Mouse (Mus musculus): ENCODE measurements around the gene Bard1.
A peak's percentile ranks its signal among the peaks of the same experiment; 100 is the strongest.

Bard1 gene

GRCm38 (mm10) chr1:71102344-71103173 is at the start of gene Bard1:
Gene Bard1 (minus strand): TSS chr1:71103146.
- peak; percentile 97 for DNase-seq (ENCODE audit: extremely low read depth, insufficient read length, low spot score)

GRCm38 (mm10) chr1:71127171-71127570 is 24.2 kb upstream of the Bard1 start:
- no peak for DNase-seq (ENCODE audit: extremely low read depth, insufficient read length, low spot score)

- no peak for DNase-seq (ENCODE audit: extremely low read depth, insufficient read length, low spot score)
These were observed 15.6 kb upstream of the Bard1 start for GRCm38 (mm10) chr1:71118511-71118910.

GRCm38 (mm10) chr1:71117253-71117652 is 14.3 kb upstream of the Bard1 start:
- no peak for DNase-seq (ENCODE audit: extremely low read depth, insufficient read length, low spot score)

GRCm38 (mm10) chr1:71115781-71116180 is 12.8 kb upstream of the Bard1 start:
- DNase-seq (ENCODE audit: extremely low read depth, insufficient read length, low spot score): no peak

GRCm38 (mm10) chr1:71109858-71110257 is 6.9 kb upstream of the Bard1 start:
- DNase-seq (ENCODE audit: extremely low read depth, insufficient read length, low spot score): no peak

GRCm38 (mm10) chr1:71106127-71106526 is 3.2 kb upstream of the Bard1 start:
- no peak for DNase-seq (ENCODE audit: extremely low read depth, insufficient read length, low spot score)

GRCm38 (mm10) chr1:71105724-71106123 is 2.8 kb upstream of the Bard1 start:
- no peak for DNase-seq (ENCODE audit: extremely low read depth, insufficient read length, low spot score)

- DNase-seq (ENCODE audit: extremely low read depth, insufficient read length, low spot score): peak; percentile 20
These were observed 373 bp upstream of the Bard1 start for GRCm38 (mm10) chr1:71103174-71103864.

- DNase-seq (ENCODE audit: extremely low read depth, insufficient read length, low spot score): no peak
These were observed 1.5 kb downstream of the Bard1 start for GRCm38 (mm10) chr1:71101369-71101970.

- DNase-seq (ENCODE audit: extremely low read depth, insufficient read length, low spot score): no peak
These were observed 2.2 kb downstream of the Bard1 start for GRCm38 (mm10) chr1:71100591-71101368.

- DNase-seq (ENCODE audit: extremely low read depth, insufficient read length, low spot score): no peak
These were observed 2.9 kb downstream of the Bard1 start for GRCm38 (mm10) chr1:71099945-71100515.

- DNase-seq (ENCODE audit: extremely low read depth, insufficient read length, low spot score): no peak
These were observed 6.9 kb downstream of the Bard1 start for GRCm38 (mm10) chr1:71096031-71096430.

GRCm38 (mm10) chr1:71095211-71095805 is 7.6 kb downstream of the Bard1 start:
- peak; percentile 58 for DNase-seq (ENCODE audit: extremely low read depth, insufficient read length, low spot score)

GRCm38 (mm10) chr1:71075651-71076050 is 27.3 kb downstream of the Bard1 start:
- DNase-seq (ENCODE audit: extremely low read depth, insufficient read length, low spot score): no peak

- DNase-seq (ENCODE audit: extremely low read depth, insufficient read length, low spot score): no peak
These were observed 32.2 kb downstream of the Bard1 start for GRCm38 (mm10) chr1:71070771-71071170.

- DNase-seq (ENCODE audit: extremely low read depth, insufficient read length, low spot score): no peak
These were observed 34.1 kb downstream of the Bard1 start for GRCm38 (mm10) chr1:71068728-71069304.

- DNase-seq (ENCODE audit: extremely low read depth, insufficient read length, low spot score): no peak
These were observed 39.0 kb downstream of the Bard1 start for GRCm38 (mm10) chr1:71063885-71064492.

GRCm38 (mm10) chr1:71056143-71056542 is 46.8 kb downstream of the Bard1 start:
- no peak for DNase-seq (ENCODE audit: extremely low read depth, insufficient read length, low spot score)
